Mouse (Mus musculus) limb, embryonic 14.5 days (tissue): Measurements from ENCODE around the gene Gm9821. TPM values are rescaled to one million over a fixed set of nuclear protein-coding genes. Genes with fewer than 3 reads are reported as not detected.

Source experiments
- ATAC-seq: fragments of 200-750 bp; cut with Nextera tagmentation; 2 replicates; pipeline ENCODE4 v1.8.0; 2017; ENCODE audit warnings: low read depth, moderate number of reproducible peaks, moderate TSS enrichment; ENCODE audit not compliant: low FRiP score
- DNase-seq: peaks from one replicate; pipeline ENCODE4 v3.0.0-alpha.2; 2015; ENCODE audit warnings: low spot score
- H3K27ac ChIP-seq: fragments of 300-500 bp; sonication (generic); replicated peaks from 2 replicates; pipeline ENCODE4 v1.5.1; 2014; ENCODE audit warnings: low read depth, mild to moderate bottlenecking, low read length, moderate library complexity, mixed read lengths
- H3K27me3 ChIP-seq: fragments of 300-500 bp; sonication (generic); 2 replicates; pipeline ENCODE4 v1.6.1; 2014; ENCODE audit warnings: low read length, mixed read lengths; ENCODE audit not compliant: control insufficient read depth, insufficient read depth
- H3K36me3 ChIP-seq: fragments of 300-500 bp; sonication (generic); 2 replicates; pipeline ENCODE4 v1.6.1; 2014; ENCODE audit warnings: mild to moderate bottlenecking, low read length, moderate library complexity, mixed read lengths; ENCODE audit not compliant: control insufficient read depth, insufficient read depth
- H3K4me1 ChIP-seq: fragments of 300-500 bp; sonication (generic); 2 replicates; pipeline ENCODE4 v1.6.1; 2014; ENCODE audit warnings: antibody characterized with exemption, low read length, mixed read lengths; ENCODE audit not compliant: control insufficient read depth, insufficient read depth
- H3K4me2 ChIP-seq: fragments of 300-500 bp; sonication (generic); replicated peaks from 2 replicates; pipeline ENCODE4 v1.6.1; 2014; ENCODE audit warnings: low read depth, mild to moderate bottlenecking, low read length, moderate library complexity; ENCODE audit not compliant: severe bottlenecking
- H3K4me3 ChIP-seq: fragments of 300-500 bp; sonication (generic); replicated peaks from 2 replicates; pipeline ENCODE4 v1.5.1; 2014; ENCODE audit warnings: low read length
- H3K9ac ChIP-seq: fragments of 300-500 bp; sonication (generic); 2 replicates; pipeline ENCODE4 v1.6.1; 2014; ENCODE audit warnings: mild to moderate bottlenecking, low read depth, low read length, moderate library complexity; ENCODE audit not compliant: severe bottlenecking
- H3K9me3 ChIP-seq: fragments of 300-500 bp; sonication (generic); 2 replicates; pipeline ENCODE4 v1.6.1; 2016; ENCODE audit warnings: low read length; ENCODE audit not compliant: control insufficient read depth
- POLR2A ChIP-seq: fragments of 200-500 bp; IDR thresholded peaks from 2 replicates; pipeline ENCODE4 v1.8.0; 2012; ENCODE audit warnings: inconsistent platforms, mild to moderate bottlenecking, moderate library complexity, borderline replicate concordance; ENCODE audit not compliant: insufficient read depth, insufficient read length; ENCODE audit errors: extremely low read depth
- WGBS: fragments of 180-500 bp; shearing (Covaris S2); extraction: QIAGEN DNeasy Blood & Tissue Kit; methylation state at CpG from one replicate; pipeline ENCODE4 v1.1.7; 2014; 5-methylcytosine and 5-hydroxymethylcytosine counted together
- polyA plus RNA-seq, 2 experiments: library from polyadenylated mRNA; depleted of rRNA in 1 of 2; stranded (reverse) in 1 of 2; unstranded in 1 of 2; fragments of >200 nt; fragmentation: Nextera tagmentation in 1 of 2; extraction: Ambion mirVana in 1 of 2; gene quantifications; 2 replicates each; pipeline versions ENCODE4 v1.2.1 to v1.2.3; 2012 to 2014

Gene Gm9821
- polyA plus RNA-seq, 2 experiments, result 0.56 TPM; not detected in 1

- no peak for ATAC-seq
- under 1% methylated on average over 66 of the region's 79 CpGs for WGBS
- Histone ChIP-seq H3K4me2 (peak within 1 kb of the TSS; percentile 73), H3K27me3 (peaks cover 27% of the 10 kb centered on the region), H3K36me3 (no peaks in the 10 kb centered on the region), H3K9me3 (no peaks in the 10 kb centered on the region), H3K4me1 (peaks cover 24% of the 10 kb centered on the region), H3K4me3 (peak within 1 kb of the TSS; percentile 39), H3K27ac (no peak within 1 kb of the TSS), H3K9ac (peak within 1 kb of the TSS; percentile 41)
- no peak for TF ChIP-seq POLR2A
- DNase-seq, result no peak
These were observed 30.4 kb downstream of the Gm9821 start, which contains the start of gene Dgkz for GRCm38 (mm10) chr2:91975581-91976541. Dgkz (minus strand) TSS chr2:91975864.

GRCm38 (mm10) chr2:91977960-91978359 lies 32.5 kb downstream of the Gm9821 start:
- ATAC-seq, result no peak
- Histone ChIP-seq H3K36me3 (peaks cover 4% of the 10 kb centered on the region; the same call in 1 of the 2 replicates), H3K4me1 (peaks cover 9% of the 10 kb centered on the region), H3K9ac (no peak overlapping the region), H3K4me3 (no peak overlapping the region), H3K4me2 (no peak overlapping the region), H3K27ac (no peak overlapping the region), H3K9me3 (no peaks in the 10 kb centered on the region), H3K27me3 (peaks cover 27% of the 10 kb centered on the region)
- no peak for TF ChIP-seq POLR2A
- WGBS, result 78% methylated on average over 4 of the region's 4 CpGs
- DNase-seq, result no peak

GRCm38 (mm10) chr2:91978547-91978946 lies 33.0 kb downstream of the Gm9821 start:
- DNase-seq (peak; percentile 66), ATAC-seq (peak; percentile 56; the same call in 1 of the 2 replicates)
- Histone ChIP-seq H3K27ac (no peak overlapping the region), H3K27me3 (peaks cover 27% of the 10 kb centered on the region), H3K4me2 (no peak overlapping the region), H3K4me1 (peaks cover 9% of the 10 kb centered on the region), H3K9me3 (no peaks in the 10 kb centered on the region), H3K9ac (no peak overlapping the region), H3K36me3 (peaks cover 6% of the 10 kb centered on the region; the same call in 1 of the 2 replicates), H3K4me3 (no peak overlapping the region)
- no peak for TF ChIP-seq POLR2A
- WGBS, result 24% methylated on average over 2 of the region's 2 CpGs

GRCm38 (mm10) chr2:91980245-91980644 lies 34.7 kb downstream of the Gm9821 start:
- no peak overlapping the region for H3K9ac ChIP-seq
- no peaks in the 10 kb centered on the region for H3K9me3 ChIP-seq
- H3K4me3 ChIP-seq, result no peak overlapping the region
- ATAC-seq (no peak), DNase-seq (no peak)
- H3K4me2 ChIP-seq, result no peak overlapping the region
- peaks cover 18% of the 10 kb centered on the region for H3K4me1 ChIP-seq
- H3K27me3 ChIP-seq, result peaks cover 19% of the 10 kb centered on the region
- H3K36me3 ChIP-seq, result peaks cover 6% of the 10 kb centered on the region; the same call in 1 of the 2 replicates
- no peak for TF ChIP-seq POLR2A
- 19% methylated on average over 4 of the region's 4 CpGs for WGBS
- no peak overlapping the region for H3K27ac ChIP-seq

- peaks cover 14% of the 10 kb centered on the region for H3K4me1 ChIP-seq
- no peak overlapping the region for H3K9ac ChIP-seq
- 47% methylated on average over 5 of the region's 5 CpGs for WGBS
- H3K4me3 ChIP-seq, result no peak overlapping the region
- H3K27me3 ChIP-seq, result peaks cover 13% of the 10 kb centered on the region
- peaks cover 6% of the 10 kb centered on the region; the same call in 1 of the 2 replicates for H3K36me3 ChIP-seq
- ATAC-seq (no peak), DNase-seq (no peak)
- H3K4me2 ChIP-seq, result no peak overlapping the region
- no peaks in the 10 kb centered on the region for H3K9me3 ChIP-seq
- no peak for TF ChIP-seq POLR2A
- H3K27ac ChIP-seq, result no peak overlapping the region
These were observed 35.3 kb downstream of the Gm9821 start for GRCm38 (mm10) chr2:91980830-91981229.
